Mouse (Mus musculus): ENCODE measurements around the gene Gm10563.

- no peak for TF ChIP-seq CTCF (IDR thresholded peaks at IDR 0.05; ENCODE audit: low read depth, low read length)
- TF ChIP-seq POLR2A (IDR thresholded peaks at IDR 0.05; ENCODE audit: borderline replicate concordance, low read depth, low read length): no peak
Measured at GRCm38 (mm10) chr4:155653451-155654182, 8.4 kb upstream of the Gm10563 start.
